Mouse (Mus musculus) heart, adult 2 months (tissue): ENCODE measurements around the gene Cntn1. TPM values are rescaled to one million over a fixed set of nuclear protein-coding genes. Genes with fewer than 3 reads are reported as not detected.

ENCODE experiments used
- DNase-seq, 2 experiments: peaks; one replicate each; pipeline ENCODE4 v3.0.0; 2021
- H3K27ac ChIP-seq: fragments of 200-600 bp; 2 replicates; pipeline ENCODE4 v1.8.1; 2022
- H3K27me3 ChIP-seq: fragments of 200-500 bp; 2 replicates; pipeline ENCODE4 v1.6.1; 2012; ENCODE audit warnings: mild to moderate bottlenecking, low read length, inconsistent platforms, mixed read lengths; ENCODE audit not compliant: control insufficient read depth, insufficient read depth
- H3K36me3 ChIP-seq: fragments of 200-500 bp; 2 replicates; pipeline ENCODE4 v1.6.1; 2012; ENCODE audit warnings: low read length, inconsistent platforms; ENCODE audit not compliant: control insufficient read depth, insufficient read depth
- H3K4me1 ChIP-seq: fragments of 200-500 bp; 2 replicates; pipeline ENCODE4 v1.6.1; 2011; ENCODE audit warnings: low read length; ENCODE audit not compliant: control insufficient read depth, insufficient read depth
- H3K4me3 ChIP-seq: fragments of 200-600 bp; 2 replicates; pipeline ENCODE4 v1.8.1; 2022
- H3K79me2 ChIP-seq: fragments of 200-500 bp; replicated peaks from 2 replicates; pipeline ENCODE4 v1.6.1; 2012; ENCODE audit warnings: mild to moderate bottlenecking, inconsistent platforms, low read length, moderate library complexity, mixed read lengths; ENCODE audit not compliant: control insufficient read depth, insufficient read depth
- H3K9ac ChIP-seq: fragments of 200-500 bp; 2 replicates; pipeline ENCODE4 v1.6.1; 2012; ENCODE audit warnings: low read depth, mild to moderate bottlenecking, control low read depth, inconsistent platforms, low read length, mixed read lengths
- CTCF ChIP-seq: fragments of 200-600 bp; IDR thresholded peaks from 2 replicates; pipeline ENCODE4 v1.8.1; 2022; ENCODE audit warnings: antibody characterized with exemption, mild to moderate bottlenecking, moderate library complexity
- EP300 ChIP-seq: fragments of 200-500 bp; IDR thresholded peaks from 2 replicates; pipeline ENCODE4 v1.6.1; 2011; ENCODE audit warnings: low read depth, low read length, control low read depth; ENCODE audit not compliant: insufficient read depth
- POLR2A ChIP-seq: fragments of 200-500 bp; IDR thresholded peaks from 2 replicates; pipeline ENCODE4 v1.6.1; 2011; ENCODE audit warnings: mild to moderate bottlenecking, low read depth, low read length, control low read depth; ENCODE audit not compliant: insufficient read depth
- WGBS: fragments of 180-500 bp; shearing (Covaris S2); methylation state at CpG from one replicate; pipeline ENCODE4 v1.1.7; 2018; 5-methylcytosine and 5-hydroxymethylcytosine counted together
- intact Hi-C: fragments of 180-260 bp; cut with DNase I; formaldehyde crosslinking; loops from one replicate; pipeline ENCODE4 v1.15.1; 2025
- long read RNA-seq: library from polyadenylated mRNA; stranded (forward); transcript quantifications from one replicate; pipeline ENCODE4 v2.0.0, GENCODE M21; 2021
- polyA plus RNA-seq: library from polyadenylated mRNA; depleted of rRNA; stranded (reverse); fragments of >200 nt; gene quantifications from 2 replicates; pipeline ENCODE4 v1.2.3, GENCODE M21; 2012; rRNA removed
- total RNA-seq, 2 experiments: library from RNA; stranded (reverse); gene quantifications; 2 replicates each; pipeline ENCODE4 v1.2.3; 2021

The Cntn1 gene
- total RNA-seq (under 1 TPM; 0.05 to 0.11 TPM), polyA plus RNA-seq (0.08 and 0.20 TPM in 2 replicates)
- long read RNA-seq: 0 reads

GRCm38 (mm10) chr15:92050996-92051352, at the start of gene Cntn1:
Cntn1 (plus strand) TSS chr15:92051165.
- intact Hi-C loops: no loop called here
- no peaks in the 10 kb centered on the region for H3K36me3 ChIP-seq
- 1% methylated on average over 17 of the region's 17 CpGs for WGBS
- DNase-seq: peak in 1 of 2 experiments; percentile 16
- no peak within 1 kb of the TSS for H3K4me3 ChIP-seq
- no peak within 1 kb of the TSS for H3K9ac ChIP-seq
- peaks cover 3% of the 10 kb centered on the region for H3K27me3 ChIP-seq
- no peak for TF ChIP-seq EP300
- TF ChIP-seq POLR2A: no peak
- TF ChIP-seq CTCF: no peak
- no peak within 1 kb of the TSS for H3K27ac ChIP-seq
- no peaks in the 10 kb centered on the region for H3K4me1 ChIP-seq
- H3K79me2 ChIP-seq: no peaks in the 10 kb centered on the region

- Histone ChIP-seq H3K4me1 (no peaks in the 10 kb centered on the region), H3K27me3 (no peaks in the 10 kb centered on the region), H3K79me2 (no peaks in the 10 kb centered on the region), H3K36me3 (no peaks in the 10 kb centered on the region), H3K4me3 (no peak overlapping the region), H3K9ac (no peak overlapping the region), H3K27ac (no peak overlapping the region)
- intact Hi-C loops: no loop called here
- no peak for TF ChIP-seq CTCF
- no peak for TF ChIP-seq EP300
- TF ChIP-seq POLR2A: no peak
- WGBS: 72% methylated on average over 3 of the region's 3 CpGs
- no peak for DNase-seq
Observed at GRCm38 (mm10) chr15:92001431-92001830, 49.5 kb upstream of the Cntn1 start.

DNA sequence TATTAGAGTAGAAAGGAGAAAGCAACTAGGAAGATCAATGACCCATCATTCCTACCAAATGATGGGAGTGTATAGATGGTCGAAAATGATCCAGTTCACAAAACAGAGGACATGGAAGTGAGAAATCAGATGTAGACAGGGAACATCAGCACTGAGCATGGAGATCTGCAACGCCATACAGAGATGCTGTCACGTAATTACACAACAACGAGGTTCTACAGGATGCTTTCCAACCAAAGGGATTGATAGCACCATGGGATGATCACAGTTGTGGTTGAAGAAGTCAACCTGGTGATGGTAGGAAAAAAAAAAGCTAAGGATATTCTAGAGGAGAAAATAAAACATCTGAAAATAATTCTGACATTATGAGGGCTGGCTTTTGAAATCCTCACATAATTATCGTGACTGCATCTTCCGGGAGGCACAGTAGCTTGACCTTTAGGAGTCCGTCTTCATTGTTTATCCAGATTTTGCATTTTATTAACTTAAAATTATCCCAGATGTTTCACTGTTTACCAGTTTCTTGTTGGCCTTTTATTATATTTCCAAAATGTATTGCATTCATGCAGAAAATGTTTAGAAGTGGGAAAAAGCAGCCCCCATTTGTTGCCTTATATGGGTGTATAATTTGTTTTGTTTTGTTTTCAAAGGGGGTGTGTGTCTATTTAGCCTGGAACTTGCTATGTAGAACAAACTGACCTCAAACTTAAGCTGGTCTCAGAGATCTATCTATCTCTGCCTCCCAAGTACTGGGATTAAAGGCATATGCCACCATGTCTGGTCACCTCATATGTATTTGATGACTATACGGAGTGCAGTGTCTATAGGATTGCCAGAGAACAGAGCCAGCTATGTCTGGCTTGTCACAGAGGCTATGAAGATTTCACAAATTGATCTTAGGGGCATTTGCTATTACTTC, 38.5 kb upstream of the Cntn1 start:
- Histone ChIP-seq H3K4me3 (no peak overlapping the region), H3K9ac (no peak overlapping the region), H3K36me3 (no peaks in the 10 kb centered on the region), H3K27ac (no peak overlapping the region), H3K79me2 (no peaks in the 10 kb centered on the region), H3K27me3 (no peaks in the 10 kb centered on the region), H3K4me1 (no peaks in the 10 kb centered on the region)
- intact Hi-C loops: no loop called here
- TF ChIP-seq EP300 (no peak), CTCF (no peak), POLR2A (no peak)
- 76% methylated on average over 8 of the region's 8 CpGs for WGBS
- no peak for DNase-seq

DNA sequence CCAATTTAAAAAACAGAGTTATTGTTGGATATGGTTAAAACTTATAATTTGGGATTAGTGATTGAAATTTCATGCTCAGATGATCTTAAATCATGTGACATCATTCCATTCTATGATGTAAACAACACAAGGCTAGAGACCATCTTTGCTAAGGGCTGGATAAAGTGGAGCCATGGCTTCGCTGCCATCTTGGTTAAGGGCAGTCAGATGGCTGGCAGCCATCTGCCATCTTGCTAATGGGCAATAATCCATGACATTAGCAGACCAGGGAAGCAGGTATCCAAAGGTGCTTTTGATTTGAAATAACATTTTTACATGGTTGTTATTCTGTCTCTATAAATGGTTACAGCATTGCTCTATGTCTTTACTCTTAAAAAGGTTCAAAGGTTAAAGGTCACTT, 16.9 kb upstream of the Cntn1 start:
- intact Hi-C loops: no loop called here
- H3K9ac ChIP-seq: no peak overlapping the region
- H3K27ac ChIP-seq: no peak overlapping the region
- H3K4me3 ChIP-seq: no peak overlapping the region
- no peak for DNase-seq
- H3K79me2 ChIP-seq: no peaks in the 10 kb centered on the region
- 72% methylated on average over 1 of the region's 1 CpGs for WGBS
- no peaks in the 10 kb centered on the region for H3K36me3 ChIP-seq
- H3K4me1 ChIP-seq: no peaks in the 10 kb centered on the region
- no peak for TF ChIP-seq POLR2A
- no peak for TF ChIP-seq CTCF
- no peak for TF ChIP-seq EP300
- no peaks in the 10 kb centered on the region for H3K27me3 ChIP-seq

DNA sequence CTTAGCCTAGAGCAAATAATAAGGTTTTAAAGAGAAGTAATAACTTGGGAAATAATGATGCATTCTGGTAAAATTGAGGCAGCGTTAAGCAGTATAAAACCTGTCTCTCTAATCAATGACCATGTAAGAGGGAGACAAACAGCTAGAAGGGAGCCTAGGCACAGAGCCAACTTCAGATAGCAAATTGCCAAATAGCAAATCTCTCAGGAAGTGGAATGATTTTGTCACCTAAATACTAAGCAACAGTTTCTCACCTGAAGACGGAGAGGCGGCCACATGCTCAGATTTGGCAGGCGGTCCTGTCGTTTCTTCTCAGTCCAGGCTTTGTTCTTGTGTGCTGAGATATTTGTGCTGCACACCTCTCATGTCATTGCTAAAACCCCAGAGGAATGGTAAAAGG, 8.4 kb upstream of the Cntn1 start:
- 68% methylated on average over 5 of the region's 5 CpGs for WGBS
- no peak for DNase-seq

DNA sequence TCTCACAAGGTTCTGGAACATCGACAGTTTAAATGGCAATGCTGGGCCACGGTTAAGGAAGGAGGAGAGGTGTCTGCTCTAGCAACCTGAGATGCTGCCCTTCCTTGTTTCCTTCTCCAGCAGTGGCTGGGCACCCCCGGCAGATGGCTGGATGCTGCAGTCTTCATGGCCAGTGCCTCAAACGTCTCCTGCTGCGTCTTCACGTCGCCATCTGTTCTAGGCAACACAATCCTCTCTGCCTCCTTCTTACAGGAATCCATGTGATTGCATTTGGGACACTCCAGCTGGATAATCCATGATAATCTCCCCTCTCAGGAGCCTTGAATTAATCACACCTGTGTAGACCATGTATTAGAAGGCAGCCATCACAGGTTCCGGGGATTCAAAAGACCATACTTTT, 4.9 kb upstream of the Cntn1 start:
- intact Hi-C loops: no loop called here
- no peaks in the 10 kb centered on the region for H3K36me3 ChIP-seq
- no peak for DNase-seq

More for the DNA sequence above, 8.4 kb upstream of the Cntn1 start:
- H3K79me2 ChIP-seq: no peaks in the 10 kb centered on the region
- H3K27me3 ChIP-seq: no peaks in the 10 kb centered on the region
- H3K36me3 ChIP-seq: no peaks in the 10 kb centered on the region
- TF ChIP-seq POLR2A (no peak), EP300 (no peak), CTCF (no peak)
- no peak overlapping the region for H3K27ac ChIP-seq
- H3K9ac ChIP-seq: no peak overlapping the region
- H3K4me3 ChIP-seq: no peak overlapping the region
- H3K4me1 ChIP-seq: no peaks in the 10 kb centered on the region
- intact Hi-C loops: no loop called here

More for the DNA sequence above, 4.9 kb upstream of the Cntn1 start:
- H3K27ac ChIP-seq: no peak overlapping the region
- H3K4me3 ChIP-seq: no peak overlapping the region
- H3K9ac ChIP-seq: no peak overlapping the region
- no peaks in the 10 kb centered on the region for H3K79me2 ChIP-seq
- peaks cover under 1% of the 10 kb centered on the region for H3K27me3 ChIP-seq
- H3K4me1 ChIP-seq: no peaks in the 10 kb centered on the region
- WGBS: 81% methylated on average over 8 of the region's 8 CpGs
- TF ChIP-seq EP300 (no peak), CTCF (no peak), POLR2A (no peak)
